Mouse (Mus musculus): Measurements from ENCODE around the gene Ucp3. TPM values are rescaled to one million over a fixed set of nuclear protein-coding genes. Genes with fewer than 3 reads are reported as not detected.

The Ucp3 gene
- polyA plus RNA-seq, 1 experiment: not detected

DNA sequence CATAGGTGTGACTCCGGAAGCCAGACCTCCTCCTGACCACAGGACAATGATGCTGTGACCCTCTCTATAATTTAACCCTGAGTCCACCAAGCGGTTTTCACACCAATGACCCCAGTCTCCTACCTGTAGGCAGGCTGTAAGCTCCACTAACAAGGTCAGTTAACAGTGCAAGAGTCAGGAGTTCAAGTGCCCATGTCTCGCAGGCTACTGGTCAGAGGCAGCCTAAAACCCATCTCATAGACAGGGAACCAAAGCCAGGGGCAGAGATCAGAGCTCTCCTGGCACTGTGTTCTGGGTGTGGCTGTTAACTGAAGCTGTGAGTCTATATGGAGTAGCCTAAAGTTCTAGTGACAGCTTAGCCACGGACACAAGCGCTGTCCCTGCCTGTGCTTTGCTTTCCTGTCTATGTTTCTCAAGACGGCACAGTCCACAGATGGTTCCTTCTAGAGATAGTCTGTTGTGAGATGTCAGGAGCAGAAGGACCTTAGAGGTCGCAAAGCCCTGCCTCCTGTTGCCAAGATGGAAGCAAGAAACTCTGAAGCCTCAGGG, 29.7 kb downstream of the Ucp3 start:
- Histone ChIP-seq H3K27ac (ENCODE audit: insufficient read depth, low read length) (peak overlapping the region; percentile 62), H3K4me3 (ENCODE audit: low read depth, low read length) (no peak overlapping the region), H3K9ac (ENCODE audit: low read depth, poor library complexity, severe bottlenecking) (no peak overlapping the region), H3K27me3 (ENCODE audit: control insufficient read depth, insufficient read depth, low read length, poor library complexity, severe bottlenecking) (no peaks in the 10 kb centered on the region), H3K9me3 (replicated peaks; ENCODE audit: control insufficient read depth, insufficient read depth, low read length, poor library complexity, severe bottlenecking) (no peaks in the 10 kb centered on the region), H3K36me3 (ENCODE audit: control insufficient read depth, insufficient read depth, low read length, poor library complexity, severe bottlenecking) (peaks cover 19% of the 10 kb centered on the region), H3K4me1 (ENCODE audit: control insufficient read depth, insufficient read depth, low read length) (peaks cover 14% of the 10 kb centered on the region)
- no peak for TF ChIP-seq POLR2A (IDR thresholded peaks at IDR 0.05; ENCODE audit: insufficient read depth, low read length)
- TF ChIP-seq CTCF (IDR thresholded peaks at IDR 0.05; ENCODE audit: low read depth, low read length): no peak
- 0 out of 2 replicates have a peak, but pooled peaks have one; percentile 77 for TF ChIP-seq EP300 (IDR thresholded peaks at IDR 0.05; ENCODE audit: insufficient read depth, low read depth, low read length)

DNA sequence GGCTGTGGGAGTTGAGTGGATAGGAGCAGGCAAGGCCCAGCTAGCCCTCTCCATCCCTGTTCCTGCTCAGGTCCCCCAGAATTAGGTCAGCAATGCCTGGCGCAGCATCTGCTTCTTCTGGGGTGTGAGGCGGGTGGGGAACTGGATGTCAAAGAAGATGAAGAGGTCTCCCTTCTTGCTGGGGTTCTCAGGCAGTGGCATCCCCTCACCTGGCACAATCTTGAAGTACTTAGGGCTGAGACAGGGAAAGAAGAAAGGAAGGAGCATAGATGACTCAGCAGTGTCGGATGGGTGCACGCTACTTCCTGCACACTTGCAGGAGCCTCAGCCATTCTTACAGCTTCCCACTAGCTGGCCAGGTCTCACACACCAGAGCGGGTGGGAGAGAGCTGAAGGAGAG, 30.3 kb downstream of the Ucp3 start:
- TF ChIP-seq CTCF (IDR thresholded peaks at IDR 0.05; ENCODE audit: low read depth, low read length) (no peak), POLR2A (IDR thresholded peaks at IDR 0.05; ENCODE audit: insufficient read depth, low read length) (no peak), EP300 (IDR thresholded peaks at IDR 0.05; ENCODE audit: insufficient read depth, low read depth, low read length) (no peak)
- no peaks in the 10 kb centered on the region for H3K9me3 ChIP-seq (replicated peaks; ENCODE audit: control insufficient read depth, insufficient read depth, low read length, poor library complexity, severe bottlenecking)
- H3K4me3 ChIP-seq (ENCODE audit: low read depth, low read length): no peak overlapping the region
- H3K27me3 ChIP-seq (ENCODE audit: control insufficient read depth, insufficient read depth, low read length, poor library complexity, severe bottlenecking): no peaks in the 10 kb centered on the region
- peaks cover 16% of the 10 kb centered on the region for H3K36me3 ChIP-seq (ENCODE audit: control insufficient read depth, insufficient read depth, low read length, poor library complexity, severe bottlenecking)
- H3K9ac ChIP-seq (ENCODE audit: low read depth, poor library complexity, severe bottlenecking): no peak overlapping the region
- peaks cover 14% of the 10 kb centered on the region for H3K4me1 ChIP-seq (ENCODE audit: control insufficient read depth, insufficient read depth, low read length)
- peak overlapping the region; percentile 62; the same call in 1 of the 2 replicates for H3K27ac ChIP-seq (ENCODE audit: insufficient read depth, low read length)

DNA sequence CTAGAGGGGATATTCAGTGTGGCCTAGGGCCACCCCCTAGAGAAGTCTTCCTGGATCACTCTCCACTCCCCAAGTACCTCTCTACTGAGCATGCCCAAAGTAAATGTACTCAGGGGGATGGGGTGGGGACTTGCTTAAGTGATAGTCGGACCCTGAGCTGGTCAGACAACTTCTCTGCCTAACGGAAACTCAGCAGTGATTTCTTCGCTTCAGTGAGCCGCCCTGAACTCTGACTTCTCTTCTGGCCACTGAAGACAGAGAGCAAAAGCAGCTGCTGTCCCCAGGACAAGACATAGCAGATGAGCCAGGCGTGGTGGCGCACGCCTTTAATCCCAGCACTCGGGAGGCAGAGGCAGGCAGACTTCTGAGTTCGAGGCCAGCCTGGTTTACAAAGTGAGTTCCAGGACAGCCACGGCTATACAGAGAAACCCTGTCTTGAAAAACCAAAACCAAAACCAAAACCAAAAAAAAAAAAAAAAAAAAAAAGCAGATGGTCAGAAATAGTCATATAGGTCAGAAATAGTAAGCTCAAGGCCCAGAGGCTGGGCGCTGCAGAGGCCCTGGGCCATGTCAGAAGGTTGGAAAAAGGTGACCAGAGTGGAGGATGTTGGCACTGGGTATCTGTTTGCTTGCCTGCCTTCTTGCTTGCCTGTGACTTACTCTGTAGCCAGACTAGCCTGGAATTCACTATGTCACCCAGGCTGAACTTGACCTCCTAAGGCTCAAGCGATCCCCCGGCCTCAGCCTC, 32.1 kb downstream of the Ucp3 start:
- TF ChIP-seq CTCF (IDR thresholded peaks at IDR 0.05; ENCODE audit: low read depth, low read length): no peak
- TF ChIP-seq POLR2A (IDR thresholded peaks at IDR 0.05; ENCODE audit: insufficient read depth, low read length): no peak
- TF ChIP-seq EP300 (IDR thresholded peaks at IDR 0.05; ENCODE audit: insufficient read depth, low read depth, low read length): no peak
- Histone ChIP-seq H3K36me3 (ENCODE audit: control insufficient read depth, insufficient read depth, low read length, poor library complexity, severe bottlenecking) (peaks cover 2% of the 10 kb centered on the region; the same call in 1 of the 2 replicates), H3K9ac (ENCODE audit: low read depth, poor library complexity, severe bottlenecking) (no peak overlapping the region), H3K9me3 (replicated peaks; ENCODE audit: control insufficient read depth, insufficient read depth, low read length, poor library complexity, severe bottlenecking) (no peaks in the 10 kb centered on the region), H3K27me3 (ENCODE audit: control insufficient read depth, insufficient read depth, low read length, poor library complexity, severe bottlenecking) (no peaks in the 10 kb centered on the region), H3K27ac (ENCODE audit: insufficient read depth, low read length) (no peak overlapping the region), H3K4me3 (ENCODE audit: low read depth, low read length) (no peak overlapping the region), H3K4me1 (ENCODE audit: control insufficient read depth, insufficient read depth, low read length) (peaks cover 14% of the 10 kb centered on the region)

DNA sequence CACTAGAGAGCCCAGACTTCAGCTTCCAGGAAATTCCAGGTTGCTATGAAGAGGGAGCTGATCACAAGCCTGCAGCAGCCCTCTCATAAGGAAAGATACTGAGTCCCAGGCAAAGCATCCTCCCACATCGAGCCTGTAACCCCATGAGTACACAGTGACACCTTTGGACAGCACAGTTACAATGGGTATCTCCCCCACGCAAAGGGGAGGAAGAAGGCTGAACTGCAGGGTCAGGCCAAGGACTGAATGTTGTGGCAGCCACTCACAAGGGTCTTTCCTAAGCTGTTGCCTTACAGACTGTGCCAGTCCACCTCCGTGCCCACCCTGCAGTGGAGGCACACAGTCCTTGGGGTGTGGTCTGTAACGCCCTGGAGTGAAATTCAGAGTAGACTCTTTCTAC, 33.7 kb downstream of the Ucp3 start:
- H3K36me3 ChIP-seq (ENCODE audit: control insufficient read depth, insufficient read depth, low read length, poor library complexity, severe bottlenecking): no peaks in the 10 kb centered on the region
- no peaks in the 10 kb centered on the region for H3K9me3 ChIP-seq (replicated peaks; ENCODE audit: control insufficient read depth, insufficient read depth, low read length, poor library complexity, severe bottlenecking)
- no peak overlapping the region for H3K27ac ChIP-seq (ENCODE audit: insufficient read depth, low read length)
- TF ChIP-seq CTCF (IDR thresholded peaks at IDR 0.05; ENCODE audit: low read depth, low read length): no peak
- no peak for TF ChIP-seq POLR2A (IDR thresholded peaks at IDR 0.05; ENCODE audit: insufficient read depth, low read length)
- no peak for TF ChIP-seq EP300 (IDR thresholded peaks at IDR 0.05; ENCODE audit: insufficient read depth, low read depth, low read length)
- H3K4me3 ChIP-seq (ENCODE audit: low read depth, low read length): no peak overlapping the region
- no peaks in the 10 kb centered on the region for H3K27me3 ChIP-seq (ENCODE audit: control insufficient read depth, insufficient read depth, low read length, poor library complexity, severe bottlenecking)
- peaks cover 10% of the 10 kb centered on the region for H3K4me1 ChIP-seq (ENCODE audit: control insufficient read depth, insufficient read depth, low read length)
- H3K9ac ChIP-seq (ENCODE audit: low read depth, poor library complexity, severe bottlenecking): no peak overlapping the region

DNA sequence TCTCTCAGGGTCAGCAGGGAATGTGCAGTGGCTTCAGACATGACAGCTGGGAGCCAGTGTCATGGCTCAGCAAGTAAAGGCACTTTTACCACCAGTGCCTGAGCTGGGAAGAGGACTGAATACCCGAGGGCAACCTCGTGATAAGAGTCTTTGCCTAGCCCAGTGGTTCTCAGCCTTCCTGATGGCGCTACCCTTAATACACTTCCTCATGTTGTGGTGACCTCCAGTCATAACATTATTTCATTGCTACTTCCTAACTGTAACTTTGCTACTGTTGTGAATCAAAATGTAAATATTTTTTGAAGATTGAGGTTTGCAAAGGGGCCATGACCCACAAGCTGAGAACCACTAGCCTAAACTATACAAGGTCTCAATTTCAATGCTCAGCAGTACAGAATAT, 35.9 kb downstream of the Ucp3 start:
- Histone ChIP-seq H3K27ac (ENCODE audit: insufficient read depth, low read length) (no peak overlapping the region), H3K4me3 (ENCODE audit: low read depth, low read length) (no peak overlapping the region), H3K9me3 (replicated peaks; ENCODE audit: control insufficient read depth, insufficient read depth, low read length, poor library complexity, severe bottlenecking) (no peaks in the 10 kb centered on the region), H3K9ac (ENCODE audit: low read depth, poor library complexity, severe bottlenecking) (no peak overlapping the region), H3K27me3 (ENCODE audit: control insufficient read depth, insufficient read depth, low read length, poor library complexity, severe bottlenecking) (no peaks in the 10 kb centered on the region), H3K4me1 (ENCODE audit: control insufficient read depth, insufficient read depth, low read length) (peaks cover 3% of the 10 kb centered on the region), H3K36me3 (ENCODE audit: control insufficient read depth, insufficient read depth, low read length, poor library complexity, severe bottlenecking) (no peaks in the 10 kb centered on the region)
- TF ChIP-seq CTCF (IDR thresholded peaks at IDR 0.05; ENCODE audit: low read depth, low read length) (no peak), POLR2A (IDR thresholded peaks at IDR 0.05; ENCODE audit: insufficient read depth, low read length) (no peak), EP300 (IDR thresholded peaks at IDR 0.05; ENCODE audit: insufficient read depth, low read depth, low read length) (no peak)

DNA sequence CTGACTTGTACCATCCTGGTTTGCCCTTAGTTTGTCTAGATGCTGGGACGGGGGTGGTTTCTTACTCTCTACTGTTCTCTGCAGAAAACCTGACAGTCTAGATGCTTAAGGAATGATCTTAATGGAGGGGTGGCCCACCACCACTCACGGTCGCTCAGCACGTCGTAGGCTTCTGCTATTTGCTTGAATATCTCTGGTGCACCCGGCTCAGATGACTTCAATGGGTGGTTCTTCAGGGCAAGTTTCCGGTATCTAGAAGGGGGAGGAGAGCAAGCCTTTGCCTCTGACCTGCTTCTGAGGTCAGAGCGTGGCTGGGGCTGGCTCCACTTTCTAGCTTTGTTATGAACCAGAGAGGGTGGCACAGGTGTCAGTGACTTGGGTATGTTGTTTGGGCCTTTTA, 38.8 kb downstream of the Ucp3 start:
- Histone ChIP-seq H3K36me3 (ENCODE audit: control insufficient read depth, insufficient read depth, low read length, poor library complexity, severe bottlenecking) (no peaks in the 10 kb centered on the region), H3K9me3 (replicated peaks; ENCODE audit: control insufficient read depth, insufficient read depth, low read length, poor library complexity, severe bottlenecking) (no peaks in the 10 kb centered on the region), H3K4me1 (ENCODE audit: control insufficient read depth, insufficient read depth, low read length) (peaks cover 1% of the 10 kb centered on the region), H3K4me3 (ENCODE audit: low read depth, low read length) (0 out of 2 replicates have a peak overlapping the region, but pooled peaks have one; percentile 10), H3K27me3 (ENCODE audit: control insufficient read depth, insufficient read depth, low read length, poor library complexity, severe bottlenecking) (no peaks in the 10 kb centered on the region), H3K9ac (ENCODE audit: low read depth, poor library complexity, severe bottlenecking) (no peak overlapping the region), H3K27ac (ENCODE audit: insufficient read depth, low read length) (no peak overlapping the region)
- TF ChIP-seq POLR2A (IDR thresholded peaks at IDR 0.05; ENCODE audit: insufficient read depth, low read length) (no peak), CTCF (IDR thresholded peaks at IDR 0.05; ENCODE audit: low read depth, low read length) (no peak), EP300 (IDR thresholded peaks at IDR 0.05; ENCODE audit: insufficient read depth, low read depth, low read length) (no peak)
